Mouse (Mus musculus): ENCODE data around the gene Zbtb24.

DNA sequence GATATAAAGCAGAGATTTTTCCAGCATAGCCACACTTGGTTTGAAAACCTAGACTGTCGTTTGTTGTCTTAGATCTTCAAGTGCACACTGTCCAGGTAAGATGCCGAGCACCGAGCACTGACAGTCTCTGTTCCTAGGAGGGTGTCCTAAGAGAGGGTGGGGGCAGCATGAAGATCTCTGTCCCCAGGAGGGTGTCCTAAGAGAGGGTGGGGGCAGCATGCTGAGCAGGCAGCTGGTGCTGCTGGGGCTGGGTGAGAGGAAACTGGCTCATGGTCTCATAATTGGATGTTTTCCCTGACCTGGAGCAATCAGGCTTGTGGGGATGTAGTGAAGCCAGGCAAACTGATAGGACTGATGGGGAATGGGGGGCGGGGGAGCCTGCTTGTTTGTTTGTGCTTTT, 9.8 kb downstream of the Zbtb24 start:
- TF ChIP-seq ZNF384 (IDR thresholded peaks at IDR 0.05; ENCODE audit: low read depth, low read length): no peak
- no peak for TF ChIP-seq MAFK (IDR thresholded peaks at IDR 0.05; ENCODE audit: insufficient read depth, low read depth, low read length)
